Mouse (Mus musculus): Measurements from ENCODE around the gene Tmem43.
"Not testable (repeated sequence)": the region's sequence is repeated elsewhere in the genome, so short reads cannot be mapped to it uniquely, and the experiment has no call there.

The Tmem43 gene

DNA sequence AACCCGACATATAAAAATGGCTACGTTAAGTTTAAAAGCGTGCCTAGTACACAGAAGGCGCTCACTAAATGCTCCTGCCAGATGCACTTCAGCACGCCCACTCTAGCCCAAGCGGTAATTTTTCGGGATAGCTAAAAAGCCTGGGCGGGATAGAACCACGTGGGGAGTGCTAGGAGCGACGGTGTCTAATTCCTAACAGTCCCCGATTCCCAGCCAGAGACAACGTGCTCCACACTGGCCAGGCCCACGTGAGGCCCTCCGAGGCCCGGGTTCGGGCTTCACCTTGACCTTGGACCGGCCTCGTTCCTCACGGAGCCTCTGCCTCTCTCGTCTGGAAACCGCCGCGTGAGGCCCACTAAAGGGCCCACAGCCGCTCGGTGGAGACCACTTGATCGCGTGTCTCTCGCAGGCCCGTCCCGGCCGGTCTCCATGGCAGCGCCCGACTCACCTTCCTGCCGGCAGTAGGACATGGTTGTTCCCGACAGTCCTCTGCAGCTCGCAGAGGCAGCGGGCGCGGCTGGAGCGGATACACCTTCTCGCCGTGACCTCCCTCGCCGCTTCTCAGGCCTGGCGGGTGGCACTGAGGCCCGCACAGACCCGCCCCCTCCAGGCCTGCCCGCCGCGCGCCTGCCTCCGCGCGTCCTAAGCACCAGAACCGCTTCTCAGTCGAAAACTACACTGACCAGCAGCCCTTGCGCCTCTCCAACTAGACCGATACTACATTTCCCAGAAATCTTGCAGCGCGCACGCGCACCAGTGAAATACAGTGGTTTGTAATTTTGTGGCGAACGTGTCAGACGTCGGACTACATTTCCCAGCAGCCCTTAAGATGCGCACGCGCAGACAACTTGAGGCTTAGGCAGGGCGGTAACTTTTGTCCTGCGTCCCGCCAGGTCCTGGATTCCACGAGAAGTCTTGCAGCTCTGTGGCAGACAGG, at the start of gene Tmem43, which contains the start of gene Chchd4:
Tmem43 (plus strand) TSS at position 836 of the 937 bp plus-strand sequence.
Chchd4 (minus strand) TSS at position 679 of the 937 bp plus-strand sequence.
- peak; percentile 99 for DNase-seq (ENCODE audit: low read depth)

DNA sequence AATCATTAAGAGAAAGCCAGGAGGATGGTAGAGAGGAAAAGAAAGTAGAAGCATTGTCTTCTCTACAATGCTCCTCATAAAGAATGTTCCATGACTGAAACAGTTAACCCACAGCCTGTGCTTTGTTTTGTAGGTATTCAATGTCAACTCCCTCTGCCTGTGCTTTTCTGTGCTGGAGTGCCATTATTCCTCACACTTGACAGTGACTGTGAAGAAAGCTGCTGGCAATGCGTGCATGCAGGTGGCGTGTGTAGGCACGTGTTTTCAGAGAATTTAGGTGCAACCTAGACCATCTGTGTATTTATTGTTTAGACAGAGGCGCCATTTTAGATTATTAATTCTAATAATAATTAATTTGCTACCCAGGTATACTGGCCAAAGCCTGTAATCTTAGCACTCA, 49.4 kb upstream of the Tmem43 start:
- DNase-seq (ENCODE audit: low read depth), result no peak

DNA sequence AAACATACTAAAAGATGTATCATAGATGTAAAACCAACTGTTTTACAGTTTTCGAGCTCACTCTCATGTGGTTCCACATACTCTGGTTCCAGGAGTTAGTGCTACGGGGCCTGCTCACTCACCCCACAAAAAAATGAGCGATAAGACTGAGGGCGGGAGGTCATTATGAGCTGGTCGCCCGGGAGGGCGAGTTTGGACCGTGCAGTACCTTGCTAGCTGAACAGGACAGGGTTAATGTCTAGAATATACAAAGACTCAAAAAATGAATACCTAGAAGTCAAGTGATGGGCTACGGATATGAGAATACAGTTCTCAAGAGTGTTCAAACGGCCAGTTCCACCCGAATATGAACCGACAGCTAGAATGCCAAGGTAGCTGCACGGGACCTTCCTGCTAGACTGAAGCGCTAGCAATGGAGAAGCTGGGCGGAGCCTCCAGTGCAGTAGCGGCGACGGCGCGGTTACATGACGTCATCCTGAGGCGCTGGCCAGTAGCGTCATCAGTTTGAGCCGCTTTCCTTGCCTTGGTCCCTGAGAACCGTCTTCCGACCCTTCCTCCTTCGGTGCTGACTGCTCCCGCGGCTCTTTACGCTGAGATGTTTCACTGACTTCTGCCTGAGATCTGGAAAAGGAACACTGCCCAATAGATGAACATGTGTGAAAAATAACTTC, 32.9 kb upstream of the Tmem43 start:
- DNase-seq (ENCODE audit: low read depth), result peak; percentile 96

GRCm38 (mm10) chr6:91441145-91441662, 32.3 kb upstream of the Tmem43 start:
- DNase-seq (ENCODE audit: low read depth), result no peak

GRCm38 (mm10) chr6:91445316-91445715, 28.2 kb upstream of the Tmem43 start:
- no peak for DNase-seq (ENCODE audit: low read depth)

DNA sequence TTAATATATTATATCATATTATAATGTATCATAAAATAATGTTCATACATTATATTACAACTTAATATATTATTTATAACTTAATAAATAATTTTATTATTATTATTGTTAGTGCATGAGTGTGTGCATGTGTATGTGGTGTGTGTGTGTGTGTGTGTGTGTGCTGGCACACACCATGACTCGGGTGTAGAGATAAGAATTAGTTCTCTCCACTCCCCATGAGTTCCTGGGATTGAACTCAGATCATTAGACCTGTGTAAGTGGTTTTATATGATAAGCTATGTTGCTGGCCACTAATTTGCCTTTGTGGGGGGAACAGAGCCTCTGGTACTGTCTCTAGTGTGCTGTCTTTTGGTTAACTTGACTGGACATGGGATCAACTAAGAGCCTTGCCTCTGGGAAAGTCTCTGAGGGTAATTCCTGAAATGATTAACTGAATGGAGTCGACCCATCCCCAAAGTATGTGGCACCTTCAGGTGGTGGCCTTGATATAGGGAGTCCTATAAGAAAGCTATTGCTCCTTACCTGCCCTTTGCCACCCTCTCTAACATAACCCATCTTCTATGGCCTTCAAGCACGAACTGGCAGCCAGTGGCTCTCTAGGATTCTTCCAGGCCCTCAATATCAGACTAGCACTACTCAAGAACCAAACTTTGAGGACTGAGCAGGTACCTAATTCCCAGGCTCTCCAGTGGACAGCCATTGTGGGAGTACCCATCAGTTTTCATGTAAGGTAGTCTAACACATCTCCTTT, 23.9 kb upstream of the Tmem43 start:
- DNase-seq (ENCODE audit: low read depth), result no peak

GRCm38 (mm10) chr6:91452056-91452455, 21.4 kb upstream of the Tmem43 start:
- DNase-seq (ENCODE audit: low read depth), result no peak

GRCm38 (mm10) chr6:91454546-91454945, 19.0 kb upstream of the Tmem43 start:
- no peak for DNase-seq (ENCODE audit: low read depth)

DNA sequence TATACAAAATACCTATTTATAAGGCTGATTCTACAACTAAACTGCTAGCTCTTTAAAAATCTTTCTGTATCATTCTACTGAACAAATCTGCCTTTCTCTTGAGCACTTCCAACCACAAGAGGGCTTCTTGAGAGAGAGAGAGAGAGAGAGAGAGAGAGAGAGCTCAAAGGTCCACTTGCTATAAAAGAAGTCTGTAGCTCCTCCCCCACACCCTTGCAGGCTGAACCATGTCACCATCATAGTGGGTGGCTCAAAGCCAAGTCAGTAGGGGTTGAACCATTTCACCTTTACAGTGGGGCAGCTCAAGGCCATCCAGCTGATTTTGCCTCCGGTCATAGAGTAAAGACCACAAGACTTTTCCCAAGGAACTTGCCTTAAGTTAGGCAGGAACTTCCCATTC, 14.0 kb upstream of the Tmem43 start:
- no peak for DNase-seq (ENCODE audit: low read depth)

- DNase-seq (ENCODE audit: low read depth), result no peak
Measured at GRCm38 (mm10) chr6:91465756-91466155, 7.7 kb upstream of the Tmem43 start.

DNA sequence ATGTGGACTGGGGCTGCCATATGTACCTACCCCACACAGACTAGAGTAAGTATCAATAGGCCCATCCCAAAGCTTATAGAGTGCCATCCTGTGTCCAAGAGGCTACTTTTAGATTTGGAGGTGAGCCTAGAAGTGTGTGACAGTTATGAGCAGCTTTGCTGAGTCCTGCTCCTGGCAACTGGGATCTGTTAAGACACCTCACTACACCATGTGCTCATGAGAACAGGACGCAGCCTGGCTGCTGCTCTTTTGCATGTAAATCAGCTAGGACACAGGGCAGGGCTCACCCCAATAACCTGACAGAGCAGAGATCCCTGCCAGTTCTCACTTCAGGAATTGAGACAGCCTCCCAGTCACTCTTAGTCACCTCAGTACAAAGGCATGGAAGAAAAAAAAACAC, 6.4 kb upstream of the Tmem43 start:
- no peak for DNase-seq (ENCODE audit: low read depth)

- DNase-seq (ENCODE audit: low read depth), result no peak
Measured at GRCm38 (mm10) chr6:91470712-91471111, 2.8 kb upstream of the Tmem43 start.

- DNase-seq (ENCODE audit: low read depth), result not testable (repeated sequence)
Measured at GRCm38 (mm10) chr6:91471427-91471826, 2.1 kb upstream of the Tmem43 start.

- peak; percentile 48 for DNase-seq (ENCODE audit: low read depth)
Measured at GRCm38 (mm10) chr6:91472319-91472718, 1.2 kb upstream of the Tmem43 start.

DNA sequence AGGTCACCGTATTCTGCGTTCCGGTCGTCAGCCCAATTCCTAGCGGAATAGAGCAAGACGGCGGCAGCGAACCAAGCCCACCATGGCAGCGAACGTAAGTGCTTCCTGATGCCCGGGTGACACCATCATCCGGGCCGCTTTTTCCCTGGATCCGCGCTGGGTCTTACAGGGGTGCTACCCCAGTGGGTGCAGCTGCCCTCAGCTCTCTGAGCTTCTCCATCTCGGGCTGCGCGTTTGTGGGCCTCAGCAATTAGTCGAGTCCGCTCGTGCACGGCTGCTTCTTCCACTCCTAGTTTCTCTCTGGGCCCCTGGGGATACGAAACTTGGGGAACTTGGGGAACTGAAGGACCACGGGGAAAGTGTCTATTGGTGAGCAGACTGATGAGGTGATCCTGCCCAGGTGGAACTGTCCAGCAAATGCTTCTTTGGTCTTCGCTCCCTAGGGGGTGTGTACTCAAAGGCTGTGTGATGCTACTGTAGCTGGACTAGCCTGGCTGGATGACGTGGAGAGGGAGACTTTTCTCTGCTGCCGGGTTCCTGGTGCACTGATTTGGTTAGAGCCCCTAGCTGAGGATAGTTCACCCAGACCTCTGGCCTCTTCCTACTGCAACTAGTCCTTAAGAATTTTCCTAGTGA, 420 bp downstream of the Tmem43 start:
- no peak for DNase-seq (ENCODE audit: low read depth)

GRCm38 (mm10) chr6:91474441-91475190, 1.1 kb downstream of the Tmem43 start:
- DNase-seq (ENCODE audit: low read depth), result peak; percentile 9

- DNase-seq (ENCODE audit: low read depth), result no peak
Measured at GRCm38 (mm10) chr6:91476541-91476940, 3.0 kb downstream of the Tmem43 start.

- DNase-seq (ENCODE audit: low read depth), result no peak
Measured at GRCm38 (mm10) chr6:91483371-91483770, 9.9 kb downstream of the Tmem43 start.

DNA sequence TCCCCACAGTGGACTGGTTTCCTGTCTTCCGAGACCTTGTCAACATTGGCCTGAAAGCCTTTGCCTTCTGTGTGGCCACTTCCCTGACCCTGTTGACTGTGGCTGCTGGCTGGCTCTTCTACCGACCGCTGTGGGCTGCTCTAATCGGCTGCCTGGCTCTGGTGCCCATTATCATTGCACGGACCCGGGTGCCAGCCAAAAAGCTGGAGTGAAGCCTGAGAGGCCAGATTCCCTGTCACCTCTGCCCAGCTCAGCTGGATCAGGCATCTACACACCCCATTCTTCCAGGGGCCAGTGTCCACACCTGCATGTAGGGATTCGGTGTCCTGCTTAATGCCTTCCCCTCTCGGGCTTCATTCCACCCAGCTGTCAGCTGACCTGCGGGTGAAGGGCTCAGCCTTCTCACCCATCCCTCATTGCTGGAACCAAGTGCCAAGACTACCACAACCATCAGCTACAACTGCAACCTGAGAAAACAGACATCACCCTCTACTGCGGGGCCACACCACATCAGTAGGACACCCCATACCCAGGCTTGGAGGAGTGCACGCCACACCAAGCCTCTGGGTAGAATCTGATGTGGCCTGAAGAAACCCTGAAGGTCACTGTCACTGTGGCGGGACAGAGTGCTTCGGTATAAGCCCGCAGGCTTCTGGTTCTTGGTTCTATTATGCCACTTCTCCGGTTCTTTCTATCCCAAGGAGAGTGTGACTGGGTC, 13.4 kb downstream of the Tmem43 start:
- DNase-seq (ENCODE audit: low read depth), result no peak

DNA sequence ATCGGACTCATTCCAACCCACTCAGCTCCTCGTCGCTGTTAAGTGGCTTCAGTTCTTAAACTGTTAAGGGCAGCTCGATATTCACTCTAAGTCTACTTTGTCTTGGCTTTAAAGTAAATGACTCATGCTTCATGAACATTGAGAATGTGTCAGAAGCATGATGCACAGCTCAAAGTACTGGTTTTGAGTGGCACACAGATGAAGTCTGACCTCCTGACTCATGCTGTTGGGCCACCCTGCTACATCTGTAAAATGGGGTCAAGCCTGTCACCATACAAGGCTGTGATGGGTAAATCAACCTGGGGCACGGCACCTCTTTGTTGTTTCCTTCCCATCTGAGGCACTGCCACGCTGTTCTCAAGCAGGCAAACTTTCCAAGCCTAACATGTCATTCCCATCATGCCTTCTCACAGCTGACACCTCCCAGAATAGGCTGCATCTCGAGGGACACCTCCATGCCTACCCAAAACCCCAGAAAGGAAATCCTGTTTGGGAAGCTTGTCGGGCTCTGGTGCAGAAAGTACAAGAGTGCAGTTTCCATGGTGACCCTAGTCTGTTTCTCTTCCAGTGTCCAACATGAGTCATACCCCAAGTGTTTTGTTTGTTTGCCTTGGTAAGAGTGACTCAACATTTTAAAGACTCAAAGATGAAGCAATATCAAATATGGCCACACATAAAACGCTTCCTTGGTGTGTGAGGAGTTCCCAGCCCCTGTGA, 15.2 kb downstream of the Tmem43 start:
- no peak for DNase-seq (ENCODE audit: low read depth)

Data from naive thymus-derived CD4-positive, alpha-beta T cell, adult 2 months (primary cell).